ENCODE assay signal across 25 mouse cellular contexts in genomic region chr5:37447546-37447945, GRCm38 (mm10).
DNase-seq lines count a peak whose midpoint lies in the region; ATAC-seq lines count a peak whose summit lies in the region.
"Had no signal": no experiment of that assay in that cellular context is flagged by ENCODE, and none has a peak within 500 bp of the region (broad histone marks: within the 10 kb centered on the region; RNA-seq: fewer than 3 reads in every experiment).

No protein-coding gene starts in this region.

- no peaks in the 10 kb centered on the region for H3K9me3 ChIP-seq in kidney, embryonic 14.5 days (ENCODE audit: control insufficient read depth, low read length)
- H3K9me3 ChIP-seq: forebrain, embryonic 10.5 days; forebrain, embryonic 13.5 days; heart, embryonic 10.5 days had no signal

- no peaks in the 10 kb centered on the region for H3K27me3 ChIP-seq in kidney, embryonic 14.5 days (ENCODE audit: control insufficient read depth, insufficient read depth, low read length)
- H3K27me3 ChIP-seq: forebrain, embryonic 13.5 days; Patski had no signal

- H3K27ac ChIP-seq in kidney, embryonic 14.5 days (ENCODE audit: low read depth, low read length): no peak overlapping the region
- H3K27ac ChIP-seq: forebrain, embryonic 10.5 days; forebrain, embryonic 13.5 days; heart, adult 2 months; heart, embryonic 10.5 days; heart, embryonic 13.5 days; hindbrain, embryonic 14.5 days had no signal

- no peak overlapping the region for H3K4me3 ChIP-seq in kidney, embryonic 14.5 days (ENCODE audit: low read length)
- H3K4me3 ChIP-seq: forebrain, embryonic 10.5 days; forebrain, embryonic 13.5 days; heart, adult 2 months; heart, embryonic 10.5 days; heart, embryonic 13.5 days had no signal

- no peaks in the 10 kb centered on the region for H3K36me3 ChIP-seq in kidney, embryonic 14.5 days (ENCODE audit: control insufficient read depth, insufficient read depth, low read length)
- H3K36me3 ChIP-seq: forebrain, embryonic 10.5 days; G1E; heart, embryonic 10.5 days; heart, embryonic 13.5 days had no signal

- DNase-seq in kidney, adult 18-20 months: peak; percentile 56
- peak; percentile 80 for DNase-seq in kidney, adult 9 months
- DNase-seq in kidney, postnatal 14 days: peak; percentile 57
- DNase-seq in liver: no peak
- DNase-seq in layer of hippocampus, postnatal 10 days (ENCODE audit: low spot score in 2 of 2): no peak
- DNase-seq: adrenal gland, postnatal 10 days; adrenal gland, postnatal 36 days; B cell, adult 2 months; cerebellum, adult 18-20 months; cerebellum, adult 9-10 months; cerebellum, postnatal 14 days; gastrocnemius, postnatal 10 days; gastrocnemius, postnatal 36 days; heart, adult 2 months; heart, postnatal 14 days; heart, postnatal 4 days had no signal

- 87% methylated on average over 3 of the region's 3 CpGs for WGBS in kidney, embryonic 14.5 days

- H3K4me1 ChIP-seq in kidney, embryonic 14.5 days (ENCODE audit: control insufficient read depth, insufficient read depth, low read length): no peaks in the 10 kb centered on the region
- H3K4me1 ChIP-seq: forebrain, embryonic 10.5 days; forebrain, embryonic 13.5 days; heart, embryonic 10.5 days; heart, embryonic 13.5 days had no signal

- H3K9ac ChIP-seq in kidney, embryonic 14.5 days (ENCODE audit: low read depth, low read length): no peak overlapping the region
- H3K9ac ChIP-seq: forebrain, embryonic 13.5 days; heart, embryonic 13.5 days; hindbrain, embryonic 14.5 days had no signal

- ATAC-seq in kidney, embryonic 14.5 days (ENCODE audit: low FRiP score, low TSS enrichment): no peak
- ATAC-seq: forebrain, embryonic 13.5 days; forebrain, embryonic 16.5 days; Patski had no signal

- no peak overlapping the region for H3K4me2 ChIP-seq in kidney, embryonic 14.5 days (replicated peaks; ENCODE audit: low read depth, low read length)
- H3K4me2 ChIP-seq: forebrain, embryonic 13.5 days; heart, embryonic 13.5 days; hindbrain, embryonic 14.5 days had no signal

Comparison
In these comparisons a context has a peak if more than half of its experiments do, and no peak if none do; other contexts are left out.
1. DNase-seq: peak in kidney, adult 18-20 months (single experiment), kidney, adult 9 months (single experiment) and kidney, postnatal 14 days (single experiment); none in liver (single experiment) and layer of hippocampus, postnatal 10 days (0 of 2).